Mouse (Mus musculus) forebrain, embryonic 12.5 days (tissue): ENCODE data around the gene Prr15. TPM values are rescaled to one million over a fixed set of nuclear protein-coding genes. Genes with fewer than 3 reads are reported as not detected.

Experiments used
- ATAC-seq: fragments of 200-750 bp; cut with Nextera tagmentation; 2 replicates; pipeline ENCODE4 v1.8.0; 2017; ENCODE audit warnings: moderate TSS enrichment; ENCODE audit not compliant: low FRiP score
- H3K27ac ChIP-seq: fragments of 300-500 bp; sonication (generic); 2 replicates; pipeline ENCODE4 v1.5.1; 2016; ENCODE audit warnings: mild to moderate bottlenecking
- H3K27me3 ChIP-seq: fragments of 300-500 bp; sonication (generic); 2 replicates; pipeline ENCODE4 v1.6.1; 2016; ENCODE audit warnings: mild to moderate bottlenecking
- H3K36me3 ChIP-seq: fragments of 300-500 bp; sonication (generic); replicated peaks from 2 replicates; pipeline ENCODE4 v1.6.1; 2016; ENCODE audit warnings: mild to moderate bottlenecking
- H3K4me1 ChIP-seq: fragments of 300-500 bp; sonication (generic); 2 replicates; pipeline ENCODE4 v1.6.1; 2016
- H3K4me2 ChIP-seq: fragments of 300-500 bp; sonication (generic); 2 replicates; pipeline ENCODE4 v1.6.1; 2016; ENCODE audit warnings: mild to moderate bottlenecking, moderate library complexity
- H3K4me3 ChIP-seq: fragments of 300-500 bp; sonication (generic); replicated peaks from 2 replicates; pipeline ENCODE4 v1.5.1; 2016; ENCODE audit warnings: mild to moderate bottlenecking
- H3K9ac ChIP-seq: fragments of 300-500 bp; sonication (generic); 2 replicates; pipeline ENCODE4 v1.6.1; 2016; ENCODE audit warnings: mild to moderate bottlenecking
- H3K9me3 ChIP-seq: fragments of 300-500 bp; sonication (generic); 2 replicates; pipeline ENCODE4 v1.6.1; 2016
- WGBS: fragments of 180-500 bp; shearing (Covaris S2); methylation state at CpG from one replicate; pipeline ENCODE4 v1.1.7; 2016; 5-methylcytosine and 5-hydroxymethylcytosine counted together
- polyA plus RNA-seq: library from polyadenylated mRNA; unstranded; fragments of >200 nt; fragmentation: Nextera tagmentation; extraction: Ambion mirVana; gene quantifications from 2 replicates; pipeline ENCODE4 v1.2.1, GENCODE M21; 2016

The Prr15 gene
- polyA plus RNA-seq, 1 experiment from 2014 or later = 8.8 TPM

DNA sequence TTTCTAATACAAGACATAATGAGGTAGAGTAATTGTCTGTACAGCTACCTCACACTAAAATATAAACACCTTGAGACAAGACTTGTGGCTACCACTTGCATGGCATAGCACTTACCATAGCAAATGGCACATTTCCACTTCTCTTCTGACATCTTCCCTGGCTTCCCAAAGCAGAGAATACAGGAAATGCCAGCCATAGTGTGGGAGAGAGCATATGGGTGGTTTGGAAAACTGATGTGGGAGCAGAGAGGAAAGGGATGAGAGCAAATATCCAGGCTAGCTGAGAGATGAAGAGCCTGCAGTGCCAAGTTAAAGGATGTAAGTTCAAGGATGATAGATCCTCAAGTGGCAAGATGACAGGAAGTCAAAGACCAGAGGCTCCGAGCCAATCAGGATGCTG lies 19.9 kb upstream of the Prr15 start:
- Histone ChIP-seq H3K27me3 (no peaks in the 10 kb centered on the region), H3K4me2 (no peak overlapping the region), H3K4me3 (no peak overlapping the region), H3K27ac (no peak overlapping the region), H3K4me1 (no peaks in the 10 kb centered on the region), H3K9me3 (no peaks in the 10 kb centered on the region), H3K36me3 (no peaks in the 10 kb centered on the region), H3K9ac (no peak overlapping the region)
- no peak for ATAC-seq
- WGBS = 89% methylated on average over 1 of the region's 1 CpGs

DNA sequence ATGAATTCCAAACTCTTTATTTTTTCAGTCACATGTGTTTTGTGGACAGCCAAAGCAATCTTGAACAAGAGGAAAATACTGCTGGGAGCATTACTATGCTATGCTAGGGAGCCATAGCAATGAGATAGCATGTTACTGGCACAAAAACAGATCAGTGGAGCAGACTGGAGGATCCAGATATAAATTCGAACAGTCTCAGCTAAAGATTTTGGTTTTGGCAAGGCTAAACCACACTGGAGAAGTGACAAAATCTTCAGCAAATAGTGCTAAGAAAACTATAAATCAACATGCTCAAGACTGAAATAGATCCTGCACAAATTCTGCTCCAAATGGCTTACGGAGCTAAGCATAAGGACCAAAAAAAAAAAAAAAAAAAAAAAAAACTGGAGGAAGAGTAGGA lies 12.6 kb upstream of the Prr15 start:
- no peak for ATAC-seq

DNA sequence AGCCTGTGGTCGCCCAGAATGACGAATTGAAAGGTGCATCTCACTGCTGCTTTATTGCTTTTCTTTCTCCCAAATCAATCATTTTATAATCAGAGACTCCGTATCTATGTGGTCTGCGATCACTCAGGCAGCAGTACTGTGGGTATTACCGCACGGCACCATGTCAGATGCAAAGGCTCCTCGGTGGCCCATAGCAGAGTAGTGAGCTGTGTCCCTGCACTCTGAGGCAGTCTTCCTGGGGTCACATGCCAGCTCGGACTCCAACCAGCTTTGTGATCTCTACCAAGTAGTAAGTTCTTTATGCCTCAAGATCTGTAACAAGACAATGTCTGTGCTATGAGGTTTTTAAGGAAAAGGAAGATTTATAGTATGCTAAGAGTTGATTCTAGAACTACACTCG lies 7.0 kb upstream of the Prr15 start:
- no peaks in the 10 kb centered on the region for H3K36me3 ChIP-seq
- 90% methylated on average over 9 of the region's 9 CpGs for WGBS
- H3K27ac ChIP-seq = no peak overlapping the region
- H3K4me3 ChIP-seq = no peak overlapping the region
- H3K27me3 ChIP-seq = no peaks in the 10 kb centered on the region
- H3K9ac ChIP-seq = no peak overlapping the region
- H3K9me3 ChIP-seq = no peaks in the 10 kb centered on the region
- no peak overlapping the region for H3K4me2 ChIP-seq
- ATAC-seq = no peak
- H3K4me1 ChIP-seq = no peaks in the 10 kb centered on the region

More for the DNA sequence above, 12.6 kb upstream of the Prr15 start:
- no peak overlapping the region for H3K4me2 ChIP-seq
- no peaks in the 10 kb centered on the region for H3K4me1 ChIP-seq
- H3K27ac ChIP-seq = no peak overlapping the region
- no peaks in the 10 kb centered on the region for H3K36me3 ChIP-seq
- H3K4me3 ChIP-seq = no peak overlapping the region
- H3K9me3 ChIP-seq = no peaks in the 10 kb centered on the region
- WGBS = 90% methylated on average over 2 of the region's 2 CpGs
- H3K27me3 ChIP-seq = no peaks in the 10 kb centered on the region
- no peak overlapping the region for H3K9ac ChIP-seq

DNA sequence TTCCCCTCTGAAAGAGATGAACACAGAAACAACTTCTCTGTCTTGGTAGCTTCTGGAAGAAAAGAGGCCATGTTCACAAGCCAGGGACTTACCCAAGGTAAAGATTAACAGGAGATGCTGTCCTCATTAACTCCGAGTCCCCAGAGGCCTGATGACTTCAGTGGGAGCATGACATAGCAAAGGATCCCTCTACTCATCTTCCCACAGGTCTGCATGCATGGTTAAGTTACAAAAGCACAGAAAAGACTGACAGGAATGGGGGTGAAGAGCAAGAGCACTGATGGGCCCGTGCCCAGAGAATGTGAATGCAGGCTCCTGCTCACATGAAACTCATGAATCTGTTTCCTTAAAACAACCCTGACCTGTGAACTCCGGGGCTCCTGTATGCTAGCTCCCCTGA lies 6.4 kb upstream of the Prr15 start:
- peaks cover 4% of the 10 kb centered on the region for H3K27me3 ChIP-seq
- ATAC-seq = no peak
- WGBS = 72% methylated on average over 3 of the region's 3 CpGs
- H3K4me1 ChIP-seq = no peaks in the 10 kb centered on the region
- H3K27ac ChIP-seq = no peak overlapping the region
- no peak overlapping the region for H3K9ac ChIP-seq
- H3K36me3 ChIP-seq = no peaks in the 10 kb centered on the region
- H3K4me2 ChIP-seq = no peak overlapping the region
- no peaks in the 10 kb centered on the region for H3K9me3 ChIP-seq
- no peak overlapping the region for H3K4me3 ChIP-seq

DNA sequence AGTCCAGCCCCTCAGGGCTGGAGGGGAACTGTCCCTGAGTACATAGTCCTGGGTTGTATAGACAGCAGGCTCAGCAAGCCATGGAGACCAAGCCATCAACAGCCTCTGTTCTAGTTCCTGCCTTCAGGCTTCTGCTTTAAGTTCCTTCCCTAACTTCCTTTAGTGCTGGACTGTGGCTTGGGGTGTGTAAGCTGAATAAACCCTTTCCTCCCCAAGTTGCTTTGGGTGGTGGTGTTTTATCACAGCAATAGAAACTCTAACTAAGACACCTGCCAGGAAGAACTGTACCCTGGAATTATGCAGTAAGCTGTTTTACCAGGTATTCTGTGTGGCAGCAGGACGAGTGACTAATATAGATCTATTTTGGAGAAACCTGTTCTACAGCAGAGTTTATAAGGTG lies 5.4 kb upstream of the Prr15 start:
- no peaks in the 10 kb centered on the region for H3K9me3 ChIP-seq
- no peak overlapping the region for H3K27ac ChIP-seq
- no peaks in the 10 kb centered on the region for H3K4me1 ChIP-seq
- no peak for ATAC-seq
- WGBS = 70% methylated on average over 1 of the region's 1 CpGs
- H3K36me3 ChIP-seq = no peaks in the 10 kb centered on the region
- H3K9ac ChIP-seq = no peak overlapping the region
- H3K27me3 ChIP-seq = peaks cover 14% of the 10 kb centered on the region
- no peak overlapping the region for H3K4me3 ChIP-seq
- H3K4me2 ChIP-seq = no peak overlapping the region

DNA sequence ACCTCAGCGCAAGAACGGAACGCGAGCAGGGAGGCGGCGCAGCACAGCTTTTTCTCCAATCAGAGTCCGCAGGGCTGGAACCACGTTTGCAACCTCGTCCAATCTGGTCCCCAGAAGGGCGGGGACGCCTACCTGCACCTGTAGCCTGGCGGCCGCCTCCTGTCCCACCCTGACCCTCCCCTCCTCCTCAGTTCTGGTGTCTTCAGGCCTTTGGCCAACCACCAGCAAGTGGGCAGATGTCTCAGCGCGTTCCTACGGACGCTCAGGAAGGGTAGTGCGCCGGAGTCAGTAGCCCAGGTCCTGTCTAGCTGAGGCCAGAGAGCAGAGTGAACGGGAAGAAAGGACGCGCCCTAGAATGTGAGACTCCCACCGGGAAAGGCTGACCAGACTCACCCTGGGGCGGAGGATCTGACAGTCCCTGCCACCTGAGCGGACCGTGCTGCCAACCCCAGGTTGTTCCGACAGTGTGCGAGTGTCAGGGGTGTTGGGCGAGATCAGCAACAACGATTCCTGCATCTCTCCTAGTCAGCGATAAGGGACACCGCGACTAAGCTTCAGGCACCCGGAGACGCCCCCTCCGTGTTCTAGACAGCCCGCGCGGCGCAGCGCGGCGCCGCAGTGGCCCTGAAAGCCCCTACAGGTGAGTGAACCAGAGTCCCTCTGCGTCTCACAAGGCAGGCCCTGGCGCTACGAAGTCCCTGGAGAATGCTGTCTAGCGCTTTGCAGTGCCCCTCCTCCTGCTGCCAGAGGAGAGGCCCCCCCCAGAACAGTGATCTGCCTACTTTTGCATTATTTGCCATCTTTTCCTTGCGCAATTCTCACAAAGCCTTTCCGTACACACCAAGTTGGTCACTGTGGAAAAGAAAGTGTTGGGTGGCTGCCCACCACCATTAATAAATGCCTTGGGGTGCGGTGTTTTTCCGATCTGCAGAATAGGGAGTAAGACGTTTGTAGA lies 1.3 kb downstream of the Prr15 start:
- Histone ChIP-seq H3K27me3 (peaks cover 57% of the 10 kb centered on the region), H3K4me3 (peak overlapping the region; percentile 52), H3K27ac (0 out of 2 replicates have a peak overlapping the region, but pooled peaks have one; percentile 19), H3K9ac (peak overlapping the region; percentile 47), H3K9me3 (no peaks in the 10 kb centered on the region), H3K4me1 (peaks cover 21% of the 10 kb centered on the region), H3K36me3 (no peaks in the 10 kb centered on the region), H3K4me2 (peak overlapping the region; percentile 96)
- ATAC-seq = peak; percentile 61; the same call in 1 of the 2 replicates
- WGBS = under 1% methylated on average over 53 of the region's 53 CpGs

DNA sequence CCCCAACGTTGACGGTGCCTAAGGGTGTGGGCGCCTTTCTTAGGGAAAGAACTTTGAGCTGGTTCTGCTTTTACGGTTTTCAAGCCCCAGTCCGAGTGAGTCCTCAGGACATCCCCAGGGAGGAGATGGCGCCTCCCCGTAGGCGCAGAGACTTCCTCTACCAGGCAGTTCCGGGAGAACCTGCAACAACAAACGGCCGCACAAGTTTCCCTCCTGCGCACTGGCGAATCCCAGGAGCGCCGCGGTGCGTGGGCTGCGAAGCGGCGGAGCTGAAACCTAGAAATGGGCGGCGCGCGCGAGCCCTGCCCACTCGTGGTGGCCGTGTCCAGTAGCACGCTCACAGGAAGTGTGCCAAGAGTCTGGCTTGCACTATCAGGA lies 2.0 kb downstream of the Prr15 start:
- H3K9me3 ChIP-seq = no peaks in the 10 kb centered on the region
- H3K9ac ChIP-seq = peak overlapping the region; percentile 47
- H3K4me2 ChIP-seq = peak overlapping the region; percentile 96
- peak overlapping the region; percentile 52 for H3K4me3 ChIP-seq
- H3K27ac ChIP-seq = 0 out of 2 replicates have a peak overlapping the region, but pooled peaks have one; percentile 19
- ATAC-seq = no peak
- under 1% methylated on average over 28 of the region's 28 CpGs for WGBS
- no peaks in the 10 kb centered on the region for H3K36me3 ChIP-seq
- peaks cover 27% of the 10 kb centered on the region for H3K4me1 ChIP-seq
- peaks cover 57% of the 10 kb centered on the region for H3K27me3 ChIP-seq

DNA sequence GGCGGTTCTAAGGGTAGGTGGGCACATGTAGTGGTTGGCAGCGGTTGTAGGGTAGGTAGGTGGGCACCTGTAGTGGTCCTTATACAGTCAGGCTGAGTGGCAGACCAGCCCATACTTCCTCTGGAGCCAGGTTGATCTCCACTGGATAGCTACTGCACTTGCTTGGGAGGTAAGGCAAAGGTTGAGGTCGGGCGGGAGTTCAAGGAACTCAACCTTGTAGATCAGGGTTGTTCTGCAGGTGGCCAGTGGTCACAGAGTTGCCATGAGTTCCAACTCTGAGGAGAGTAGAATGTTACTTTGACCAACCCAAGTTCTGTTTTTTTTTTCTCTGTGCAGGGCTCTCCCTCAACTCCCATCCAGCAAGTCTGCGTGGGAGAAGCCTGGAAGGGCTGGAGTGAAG lies 3.1 kb downstream of the Prr15 start:
- Histone ChIP-seq H3K27ac (no peak overlapping the region), H3K4me3 (no peak overlapping the region), H3K9me3 (no peaks in the 10 kb centered on the region), H3K4me2 (peak overlapping the region; percentile 96; the same call in 1 of the 2 replicates), H3K36me3 (no peaks in the 10 kb centered on the region), H3K9ac (no peak overlapping the region), H3K27me3 (peaks cover 57% of the 10 kb centered on the region), H3K4me1 (peaks cover 37% of the 10 kb centered on the region)
- ATAC-seq = no peak
- WGBS = 90% methylated on average over 5 of the region's 5 CpGs

DNA sequence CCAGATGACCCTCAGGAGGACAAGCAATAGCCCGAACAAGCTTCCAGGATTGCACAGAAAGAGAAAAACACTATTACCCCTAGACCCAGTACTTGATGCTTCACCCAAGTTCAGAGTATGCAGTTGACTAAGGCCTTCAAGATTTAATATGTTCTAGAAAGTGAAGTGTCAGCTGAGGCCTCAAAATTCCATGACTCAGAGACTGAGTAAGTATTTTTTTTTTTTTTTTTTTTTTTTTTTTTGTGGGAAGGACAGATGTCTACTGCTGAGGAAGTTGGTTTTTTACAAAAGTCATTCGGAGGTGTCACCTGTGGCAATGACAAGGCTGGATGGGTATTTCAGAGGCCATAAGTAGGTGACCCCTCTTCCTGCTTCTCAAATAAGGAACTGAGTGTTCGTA lies 4.0 kb downstream of the Prr15 start:
- peaks cover 42% of the 10 kb centered on the region for H3K4me1 ChIP-seq
- peaks cover 49% of the 10 kb centered on the region for H3K27me3 ChIP-seq
- 0 out of 2 replicates have a peak overlapping the region, but pooled peaks have one; percentile 50 for H3K27ac ChIP-seq
- no peaks in the 10 kb centered on the region for H3K36me3 ChIP-seq
- H3K9ac ChIP-seq = no peak overlapping the region
- H3K9me3 ChIP-seq = no peaks in the 10 kb centered on the region
- H3K4me3 ChIP-seq = no peak overlapping the region
- 89% methylated on average over 3 of the region's 3 CpGs for WGBS
- H3K4me2 ChIP-seq = no peak overlapping the region
- ATAC-seq = no peak

DNA sequence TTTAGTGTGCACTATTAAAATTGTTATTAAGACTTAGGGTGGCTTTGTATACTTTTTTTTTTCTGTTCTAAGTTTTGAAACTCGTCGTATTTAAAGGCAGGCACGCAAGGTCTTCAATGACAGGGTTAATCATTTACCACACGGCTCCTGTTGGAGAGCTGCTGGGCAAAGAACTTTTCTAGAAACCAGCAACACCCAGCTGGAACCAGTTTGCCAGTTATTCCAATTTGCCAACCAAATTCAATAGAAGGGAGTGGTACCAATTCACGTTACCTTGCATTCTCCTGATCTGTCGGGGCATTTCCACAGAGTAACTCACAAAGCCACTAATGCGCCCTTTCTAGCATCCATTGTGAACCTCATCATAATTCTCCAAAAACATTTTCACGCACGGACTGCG lies 4.5 kb downstream of the Prr15 start:
- H3K27ac ChIP-seq = no peak overlapping the region
- H3K4me3 ChIP-seq = no peak overlapping the region
- no peak for ATAC-seq
- H3K9me3 ChIP-seq = no peaks in the 10 kb centered on the region
- peaks cover 42% of the 10 kb centered on the region for H3K4me1 ChIP-seq
- H3K4me2 ChIP-seq = no peak overlapping the region
- 49% methylated on average over 10 of the region's 10 CpGs for WGBS
- no peaks in the 10 kb centered on the region for H3K36me3 ChIP-seq
- no peak overlapping the region for H3K9ac ChIP-seq
- peaks cover 44% of the 10 kb centered on the region for H3K27me3 ChIP-seq

DNA sequence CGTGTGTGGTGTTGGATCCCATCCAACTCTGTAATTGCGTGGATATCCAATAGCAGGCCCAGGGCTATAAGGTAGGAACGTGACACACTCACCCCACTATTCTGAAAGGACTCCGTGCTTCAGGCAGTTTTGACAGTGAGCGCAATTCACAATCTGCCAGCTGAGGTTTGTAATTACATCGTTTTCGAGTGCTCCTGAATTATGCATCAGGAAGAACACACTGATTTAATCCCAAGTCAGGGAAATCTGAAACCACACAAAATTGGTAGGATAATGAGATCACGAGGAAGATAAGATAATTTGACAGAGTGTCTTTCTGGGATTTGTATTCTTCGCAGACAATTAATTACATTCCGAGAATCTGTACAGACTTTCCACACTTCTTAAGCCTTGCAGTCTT lies 6.1 kb downstream of the Prr15 start:
- Histone ChIP-seq H3K4me2 (peak overlapping the region; percentile 19; the same call in 1 of the 2 replicates), H3K4me1 (peaks cover 40% of the 10 kb centered on the region), H3K9me3 (no peaks in the 10 kb centered on the region), H3K4me3 (no peak overlapping the region), H3K27ac (0 out of 2 replicates have a peak overlapping the region, but pooled peaks have one; percentile 25), H3K27me3 (peaks cover 33% of the 10 kb centered on the region), H3K9ac (no peak overlapping the region), H3K36me3 (no peaks in the 10 kb centered on the region)
- 9% methylated on average over 10 of the region's 10 CpGs for WGBS
- ATAC-seq = peak; percentile 87

DNA sequence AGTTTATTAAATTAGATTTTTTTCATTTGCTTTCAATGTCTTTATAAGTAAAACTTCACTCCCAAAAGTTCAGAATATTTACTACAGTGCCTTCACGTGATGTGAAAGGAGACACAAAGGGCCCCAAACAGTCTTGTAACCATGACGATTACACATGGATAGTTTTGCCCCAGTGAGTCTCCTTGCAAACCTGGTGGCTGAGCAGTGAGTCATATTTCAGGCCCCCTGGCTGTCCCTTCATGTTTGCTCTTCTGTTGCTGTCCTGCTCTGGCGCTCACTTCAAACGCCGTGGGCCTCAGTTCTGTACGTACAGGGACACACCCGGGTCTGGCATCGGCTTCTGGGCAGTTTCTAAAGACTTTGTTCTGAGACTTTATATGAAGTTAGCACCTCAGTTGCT lies 6.6 kb downstream of the Prr15 start:
- no peaks in the 10 kb centered on the region for H3K36me3 ChIP-seq
- H3K9me3 ChIP-seq = no peaks in the 10 kb centered on the region
- peak overlapping the region; percentile 19; the same call in 1 of the 2 replicates for H3K4me2 ChIP-seq
- H3K4me1 ChIP-seq = peaks cover 35% of the 10 kb centered on the region
- peaks cover 29% of the 10 kb centered on the region for H3K27me3 ChIP-seq
- H3K4me3 ChIP-seq = no peak overlapping the region
- H3K9ac ChIP-seq = no peak overlapping the region
- peak overlapping the region; percentile 68 for H3K27ac ChIP-seq
- peak; percentile 39; the same call in 1 of the 2 replicates for ATAC-seq
- WGBS = 27% methylated on average over 8 of the region's 8 CpGs
